Mouse (Mus musculus) midbrain, postnatal 0 days (tissue): ENCODE results near the gene Eif3l. TPM values are rescaled to one million over a fixed set of nuclear protein-coding genes. Genes with fewer than 3 reads are reported as not detected.
A peak's percentile ranks its signal among the peaks of the same experiment; 100 is the strongest.

Source experiments
- ATAC-seq: fragments of 200-750 bp; cut with Nextera tagmentation; 2 replicates; pipeline ENCODE4 v1.8.0; 2017; ENCODE audit warnings: moderate number of reproducible peaks, mild to moderate bottlenecking, moderate TSS enrichment, moderate library complexity; ENCODE audit not compliant: low FRiP score
- DNase-seq: peaks from one replicate; pipeline ENCODE4 v3.0.0-alpha.2; 2015; ENCODE audit warnings: low spot score
- H3K27ac ChIP-seq: fragments of 300-500 bp; sonication (generic); 2 replicates; pipeline ENCODE4 v1.5.1; 2014; ENCODE audit warnings: low read depth, mild to moderate bottlenecking, low read length, mixed read lengths
- H3K27me3 ChIP-seq: fragments of 300-500 bp; sonication (generic); 2 replicates; pipeline ENCODE4 v1.6.1; 2014; ENCODE audit warnings: low read length, control low read depth, mixed read lengths; ENCODE audit not compliant: insufficient read depth
- H3K36me3 ChIP-seq: fragments of 300-500 bp; sonication (generic); 2 replicates; pipeline ENCODE4 v1.6.1; 2014; ENCODE audit warnings: low read length, control low read depth, mixed read lengths; ENCODE audit not compliant: insufficient read depth
- H3K4me1 ChIP-seq: fragments of 300-500 bp; sonication (generic); 2 replicates; pipeline ENCODE4 v1.6.1; 2014; ENCODE audit warnings: mild to moderate bottlenecking, control low read depth, antibody characterized with exemption, low read length, mixed read lengths; ENCODE audit not compliant: insufficient read depth
- H3K4me2 ChIP-seq: fragments of 300-500 bp; sonication (generic); 2 replicates; pipeline ENCODE4 v1.6.1; 2014; ENCODE audit warnings: low read depth, mild to moderate bottlenecking, low read length, mixed read lengths; ENCODE audit not compliant: poor library complexity, severe bottlenecking
- H3K4me3 ChIP-seq: fragments of 300-500 bp; sonication (generic); 2 replicates; pipeline ENCODE4 v1.5.1; 2014; ENCODE audit warnings: low read depth, mild to moderate bottlenecking, low read length, moderate library complexity
- H3K9ac ChIP-seq: fragments of 300-500 bp; sonication (generic); replicated peaks from 2 replicates; pipeline ENCODE4 v1.6.1; 2014; ENCODE audit warnings: mild to moderate bottlenecking, low read length, moderate library complexity, mixed read lengths; ENCODE audit not compliant: poor library complexity, severe bottlenecking
- H3K9me3 ChIP-seq: fragments of 300-500 bp; sonication (generic); 2 replicates; pipeline ENCODE4 v1.6.1; 2016; ENCODE audit warnings: low read length, control low read depth
- CTCF ChIP-seq: IDR thresholded peaks from 2 replicates; pipeline ENCODE4 v1.5.1; 2016; ENCODE audit warnings: antibody characterized with exemption, mild to moderate bottlenecking
- WGBS: fragments of 180-500 bp; shearing (Covaris S2); extraction: QIAGEN DNeasy Blood & Tissue Kit; methylation state at CpG from one replicate; pipeline ENCODE4 v1.1.7; 2014; 5-methylcytosine and 5-hydroxymethylcytosine counted together
- polyA plus RNA-seq: library from polyadenylated mRNA; unstranded; fragments of >200 nt; fragmentation: Nextera tagmentation; extraction: Ambion mirVana; gene quantifications from 2 replicates; pipeline ENCODE4 v1.2.1, GENCODE M21; 2015
- total RNA-seq: library from RNA; depleted of rRNA; stranded (reverse); fragments of >200 nt; gene quantifications from 2 replicates; pipeline ENCODE4 v1.2.3, GENCODE M21; 2014

Gene Eif3l
- total and polyA plus RNA-seq, 2 experiments from 2014 or later: 168 to 197 TPM

- Histone ChIP-seq H3K9me3 (no peaks in the 10 kb centered on the region), H3K9ac (no peak overlapping the region), H3K4me3 (no peak overlapping the region), H3K36me3 (peaks cover 80% of the 10 kb centered on the region), H3K4me2 (no peak overlapping the region), H3K4me1 (no peaks in the 10 kb centered on the region), H3K27ac (no peak overlapping the region), H3K27me3 (no peaks in the 10 kb centered on the region)
- ATAC-seq (no peak), DNase-seq (no peak)
- peak; percentile 66 for TF ChIP-seq CTCF
- WGBS: 96% methylated on average over 5 of the region's 5 CpGs
Measured at GRCm38 (mm10) chr15:79128208-79128607, 53.2 kb downstream of the Eif3l start.

GRCm38 (mm10) chr15:79129311-79129710 is 54.3 kb downstream of the Eif3l start:
- H3K4me3 ChIP-seq: no peak overlapping the region
- ATAC-seq: no peak
- DNase-seq: no peak
- H3K27ac ChIP-seq: no peak overlapping the region
- H3K27me3 ChIP-seq: no peaks in the 10 kb centered on the region
- 83% methylated on average over 7 of the region's 7 CpGs for WGBS
- no peaks in the 10 kb centered on the region for H3K9me3 ChIP-seq
- no peaks in the 10 kb centered on the region for H3K4me1 ChIP-seq
- H3K4me2 ChIP-seq: no peak overlapping the region
- H3K9ac ChIP-seq: no peak overlapping the region
- TF ChIP-seq CTCF: no peak
- H3K36me3 ChIP-seq: peaks cover 85% of the 10 kb centered on the region

GRCm38 (mm10) chr15:79130782-79131181 is 55.8 kb downstream of the Eif3l start:
- no peak overlapping the region for H3K4me2 ChIP-seq
- no peak for TF ChIP-seq CTCF
- WGBS: 86% methylated on average over 10 of the region's 10 CpGs
- no peak overlapping the region for H3K9ac ChIP-seq
- peaks cover 72% of the 10 kb centered on the region for H3K36me3 ChIP-seq
- H3K4me3 ChIP-seq: no peak overlapping the region
- DNase-seq: no peak
- no peaks in the 10 kb centered on the region for H3K9me3 ChIP-seq
- no peak for ATAC-seq
- H3K27ac ChIP-seq: no peak overlapping the region
- no peaks in the 10 kb centered on the region for H3K4me1 ChIP-seq
- H3K27me3 ChIP-seq: no peaks in the 10 kb centered on the region

GRCm38 (mm10) chr15:79131442-79131841 is 56.5 kb downstream of the Eif3l start:
- Histone ChIP-seq H3K4me3 (no peak overlapping the region), H3K9me3 (no peaks in the 10 kb centered on the region), H3K27me3 (no peaks in the 10 kb centered on the region), H3K27ac (no peak overlapping the region), H3K4me1 (no peaks in the 10 kb centered on the region), H3K36me3 (peaks cover 69% of the 10 kb centered on the region), H3K4me2 (no peak overlapping the region), H3K9ac (no peak overlapping the region)
- TF ChIP-seq CTCF: no peak
- 77% methylated on average over 7 of the region's 7 CpGs for WGBS
- DNase-seq (no peak), ATAC-seq (no peak)

- no peak for ATAC-seq
- no peak for TF ChIP-seq CTCF
- H3K4me2 ChIP-seq: no peak overlapping the region
Measured at GRCm38 (mm10) chr15:79133191-79133661, 58.2 kb downstream of the Eif3l start.

GRCm38 (mm10) chr15:79134496-79135270 is 59.7 kb downstream of the Eif3l start:
- no peak overlapping the region for H3K27ac ChIP-seq
- ATAC-seq (no peak), DNase-seq (no peak)
- H3K36me3 ChIP-seq: peaks cover 45% of the 10 kb centered on the region
- H3K4me1 ChIP-seq: no peaks in the 10 kb centered on the region
- H3K9me3 ChIP-seq: no peaks in the 10 kb centered on the region
- H3K4me2 ChIP-seq: no peak overlapping the region
- H3K9ac ChIP-seq: no peak overlapping the region
- H3K27me3 ChIP-seq: no peaks in the 10 kb centered on the region
- WGBS: 82% methylated on average over 9 of the region's 9 CpGs
- no peak for TF ChIP-seq CTCF
- no peak overlapping the region for H3K4me3 ChIP-seq

More at GRCm38 (mm10) chr15:79133191-79133661, 58.2 kb downstream of the Eif3l start:
- no peaks in the 10 kb centered on the region for H3K9me3 ChIP-seq
- no peaks in the 10 kb centered on the region for H3K27me3 ChIP-seq
- H3K27ac ChIP-seq: no peak overlapping the region
- H3K9ac ChIP-seq: no peak overlapping the region
- no peak for DNase-seq
- WGBS: 84% methylated on average over 6 of the region's 6 CpGs
- H3K4me3 ChIP-seq: no peak overlapping the region
- H3K36me3 ChIP-seq: peaks cover 52% of the 10 kb centered on the region
- no peaks in the 10 kb centered on the region for H3K4me1 ChIP-seq
